Mouse (Mus musculus) heart, embryonic 16.5 days (tissue): ENCODE measurements around the gene Gm49776. TPM values are rescaled to one million over a fixed set of nuclear protein-coding genes. Genes with fewer than 3 reads are reported as not detected.

Experiments used
- ATAC-seq: fragments of 200-750 bp; cut with Nextera tagmentation; replicated peaks from 2 replicates; pipeline ENCODE4 v1.8.0; 2017; ENCODE audit warnings: moderate number of reproducible peaks; ENCODE audit not compliant: insufficient read depth, low FRiP score; ENCODE audit errors: extremely low read depth
- H3K27ac ChIP-seq: fragments of 300-500 bp; sonication (generic); 2 replicates; pipeline ENCODE4 v1.5.1; 2014; ENCODE audit warnings: mild to moderate bottlenecking, low read length, control low read depth, moderate library complexity
- H3K27me3 ChIP-seq: fragments of 300-500 bp; sonication (generic); 2 replicates; pipeline ENCODE4 v1.6.1; 2014; ENCODE audit warnings: low read length, mixed read lengths; ENCODE audit not compliant: control insufficient read depth, insufficient read depth
- H3K36me3 ChIP-seq: fragments of 300-500 bp; sonication (generic); 2 replicates; pipeline ENCODE4 v1.6.1; 2014; ENCODE audit not compliant: control insufficient read depth, insufficient read depth
- H3K4me1 ChIP-seq: fragments of 300-500 bp; sonication (generic); 2 replicates; pipeline ENCODE4 v1.6.1; 2014; ENCODE audit warnings: low read length, mixed read lengths; ENCODE audit not compliant: control insufficient read depth, insufficient read depth
- H3K4me2 ChIP-seq: fragments of 300-500 bp; sonication (generic); 2 replicates; pipeline ENCODE4 v1.6.1; 2014; ENCODE audit warnings: low read depth, mild to moderate bottlenecking, control low read depth, low read length
- H3K4me3 ChIP-seq: fragments of 300-500 bp; sonication (generic); 2 replicates; pipeline ENCODE4 v1.5.1; 2014; ENCODE audit warnings: mild to moderate bottlenecking, control low read depth, low read length
- H3K9ac ChIP-seq: fragments of 300-500 bp; sonication (generic); 2 replicates; pipeline ENCODE4 v1.6.1; 2014; ENCODE audit warnings: low read length, control low read depth
- H3K9me3 ChIP-seq: fragments of 300-500 bp; sonication (generic); replicated peaks from 2 replicates; pipeline ENCODE4 v1.6.1; 2016; ENCODE audit warnings: low read length; ENCODE audit not compliant: control insufficient read depth
- WGBS: fragments of 180-500 bp; shearing (Covaris S2); extraction: QIAGEN DNeasy Blood & Tissue Kit; methylation state at CpG from one replicate; pipeline ENCODE4 v1.1.7; 2014; 5-methylcytosine and 5-hydroxymethylcytosine counted together
- polyA plus RNA-seq: library from polyadenylated mRNA; unstranded; fragments of >200 nt; fragmentation: Nextera tagmentation; extraction: Ambion mirVana; gene quantifications from 2 replicates; pipeline ENCODE4 v1.2.1, GENCODE M21; 2015

Gene Gm49776
- polyA plus RNA-seq, 1 experiment from 2014 or later: not detected

- no peak for ATAC-seq
- WGBS: 84% methylated on average over 4 of the region's 4 CpGs
- Histone ChIP-seq H3K27me3 (no peaks in the 10 kb centered on the region), H3K9ac (no peak within 1 kb of the TSS), H3K27ac (no peak within 1 kb of the TSS), H3K4me1 (peaks cover 20% of the 10 kb centered on the region), H3K36me3 (no peaks in the 10 kb centered on the region), H3K9me3 (no peaks in the 10 kb centered on the region), H3K4me2 (no peak within 1 kb of the TSS), H3K4me3 (no peak within 1 kb of the TSS)
Measured at GRCm38 (mm10) chr16:18217579-18217978, 40.5 kb downstream of the Gm49776 start, which contains the start of gene Ccdc188. Ccdc188 (plus strand) TSS chr16:18217879.

GRCm38 (mm10) chr16:18214858-18215257, 43.3 kb downstream of the Gm49776 start:
- Histone ChIP-seq H3K4me1 (peaks cover 12% of the 10 kb centered on the region), H3K27ac (peak overlapping the region; percentile 33), H3K4me3 (no peak overlapping the region), H3K36me3 (no peaks in the 10 kb centered on the region), H3K9ac (peak overlapping the region; percentile 44; the same call in 1 of the 2 replicates), H3K27me3 (peaks cover 5% of the 10 kb centered on the region), H3K4me2 (peak overlapping the region; percentile 24; the same call in 1 of the 2 replicates), H3K9me3 (no peaks in the 10 kb centered on the region)
- ATAC-seq: 0 out of 2 replicates have a peak, but pooled peaks have one; percentile 39
- WGBS: 28% methylated on average over 7 of the region's 7 CpGs

GRCm38 (mm10) chr16:18213689-18214088, 44.4 kb downstream of the Gm49776 start:
- peaks cover 6% of the 10 kb centered on the region for H3K27me3 ChIP-seq
- no peak overlapping the region for H3K4me3 ChIP-seq
- H3K4me1 ChIP-seq: peaks cover 8% of the 10 kb centered on the region
- ATAC-seq: no peak
- H3K36me3 ChIP-seq: no peaks in the 10 kb centered on the region
- no peak overlapping the region for H3K27ac ChIP-seq
- H3K9ac ChIP-seq: no peak overlapping the region
- H3K4me2 ChIP-seq: no peak overlapping the region
- no peaks in the 10 kb centered on the region for H3K9me3 ChIP-seq
- WGBS: 57% methylated on average over 6 of the region's 6 CpGs

DNA sequence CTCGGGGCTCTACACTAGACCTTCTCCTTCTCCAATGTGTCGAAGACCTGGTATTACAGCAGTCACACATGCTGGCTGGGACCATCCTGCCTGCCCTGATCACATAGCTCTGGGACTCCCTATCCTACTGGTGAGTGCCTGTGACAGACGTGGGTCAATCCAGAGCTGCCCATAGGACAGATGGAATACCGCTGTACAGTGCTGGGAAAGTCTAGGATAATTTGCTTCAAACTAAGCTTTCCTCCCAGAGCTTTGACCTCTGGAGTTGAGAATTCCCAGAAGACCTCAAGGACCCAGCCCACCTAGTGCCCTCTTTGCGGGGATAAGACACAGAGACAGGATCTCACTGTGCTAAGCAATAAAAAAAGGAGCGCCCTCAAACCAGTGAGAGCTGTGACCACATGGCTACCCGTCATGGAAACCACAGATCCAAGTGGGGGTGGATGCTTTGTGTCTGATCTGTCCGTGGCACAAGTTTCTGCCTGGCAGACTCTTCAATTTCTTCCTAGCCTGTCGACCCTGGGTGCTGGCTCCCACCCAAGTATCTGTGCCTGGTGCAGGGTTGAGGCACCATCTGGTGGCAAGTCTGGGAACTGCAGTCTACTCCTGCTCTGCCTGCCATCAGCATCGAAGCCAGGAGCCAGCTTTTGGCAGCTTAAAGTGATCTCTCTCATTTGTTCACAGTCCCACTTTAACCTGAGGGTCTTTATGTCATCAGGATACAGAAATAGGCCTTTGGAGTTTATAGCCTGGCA, 46.5 kb downstream of the Gm49776 start:
- no peak for ATAC-seq
- no peaks in the 10 kb centered on the region for H3K36me3 ChIP-seq
- H3K9me3 ChIP-seq: no peaks in the 10 kb centered on the region
- H3K4me3 ChIP-seq: no peak overlapping the region
- 44% methylated on average over 10 of the region's 10 CpGs for WGBS
- H3K27me3 ChIP-seq: peaks cover 6% of the 10 kb centered on the region
- H3K27ac ChIP-seq: no peak overlapping the region
- H3K4me1 ChIP-seq: peaks cover 5% of the 10 kb centered on the region
- H3K4me2 ChIP-seq: no peak overlapping the region
- H3K9ac ChIP-seq: no peak overlapping the region

- 20% methylated on average over 8 of the region's 8 CpGs for WGBS
Measured at GRCm38 (mm10) chr16:18210701-18211416, 47.3 kb downstream of the Gm49776 start.

GRCm38 (mm10) chr16:18203430-18204091, 54.6 kb downstream of the Gm49776 start:
- H3K27me3 ChIP-seq: no peaks in the 10 kb centered on the region
- H3K9ac ChIP-seq: no peak overlapping the region
- no peak overlapping the region for H3K4me2 ChIP-seq
- no peak overlapping the region for H3K27ac ChIP-seq
- H3K4me1 ChIP-seq: no peaks in the 10 kb centered on the region
- H3K4me3 ChIP-seq: no peak overlapping the region
- 61% methylated on average over 7 of the region's 7 CpGs for WGBS
- ATAC-seq: no peak
- no peaks in the 10 kb centered on the region for H3K36me3 ChIP-seq
- H3K9me3 ChIP-seq: no peaks in the 10 kb centered on the region

More at GRCm38 (mm10) chr16:18210701-18211416, 47.3 kb downstream of the Gm49776 start:
- no peak overlapping the region for H3K4me3 ChIP-seq
- no peaks in the 10 kb centered on the region for H3K9me3 ChIP-seq
- no peak overlapping the region for H3K4me2 ChIP-seq
- no peak overlapping the region for H3K27ac ChIP-seq
- H3K36me3 ChIP-seq: no peaks in the 10 kb centered on the region
- H3K27me3 ChIP-seq: peaks cover 6% of the 10 kb centered on the region
- peaks cover 5% of the 10 kb centered on the region for H3K4me1 ChIP-seq
- no peak overlapping the region for H3K9ac ChIP-seq
- peak; percentile 15; the same call in 1 of the 2 replicates for ATAC-seq

- Histone ChIP-seq H3K4me1 (no peaks in the 10 kb centered on the region), H3K9ac (no peak overlapping the region), H3K9me3 (no peaks in the 10 kb centered on the region), H3K27ac (no peak overlapping the region), H3K36me3 (no peaks in the 10 kb centered on the region), H3K4me2 (no peak overlapping the region), H3K4me3 (no peak overlapping the region), H3K27me3 (no peaks in the 10 kb centered on the region)
- ATAC-seq: no peak
- 85% methylated on average over 1 of the region's 1 CpGs for WGBS
Measured at GRCm38 (mm10) chr16:18202061-18202460, 56.1 kb downstream of the Gm49776 start.

GRCm38 (mm10) chr16:18201620-18202019, 56.5 kb downstream of the Gm49776 start:
- Histone ChIP-seq H3K9me3 (no peaks in the 10 kb centered on the region), H3K4me3 (no peak overlapping the region), H3K27ac (no peak overlapping the region), H3K27me3 (no peaks in the 10 kb centered on the region), H3K36me3 (no peaks in the 10 kb centered on the region), H3K4me2 (no peak overlapping the region), H3K9ac (no peak overlapping the region), H3K4me1 (no peaks in the 10 kb centered on the region)
- 22% methylated on average over 1 of the region's 1 CpGs for WGBS
- no peak for ATAC-seq
